Mouse (Mus musculus) fat pad, adult 2 months (tissue): ENCODE measurements around the gene Lrrc25.

Source experiments
- DNase-seq: peaks from one replicate; pipeline ENCODE4 v3.0.0-alpha.2; 2011; ENCODE audit warnings: low read depth, low spot score; ENCODE audit errors: extremely low read depth

Lrrc25 gene

DNA sequence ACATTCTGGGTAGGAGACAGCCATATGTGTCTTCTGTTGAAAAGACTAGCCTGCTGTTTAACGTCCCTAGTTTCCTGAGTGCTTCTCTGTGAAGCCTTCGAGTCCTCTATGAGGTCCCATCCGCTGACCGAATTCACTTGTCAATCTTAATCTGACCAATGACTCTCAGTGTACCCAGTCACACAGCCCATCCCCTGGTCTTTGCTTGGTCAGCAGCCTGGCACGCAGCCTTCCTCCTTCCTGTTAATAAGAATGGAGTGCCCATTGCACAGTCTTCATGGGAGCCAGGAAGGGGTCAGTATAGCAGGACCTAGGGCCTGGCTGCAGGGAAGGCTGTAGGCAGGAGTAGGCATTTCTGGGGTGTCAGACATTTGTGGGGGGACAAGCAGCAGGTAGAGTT lies 1.5 kb upstream of the Lrrc25 start:
- DNase-seq: no peak

DNA sequence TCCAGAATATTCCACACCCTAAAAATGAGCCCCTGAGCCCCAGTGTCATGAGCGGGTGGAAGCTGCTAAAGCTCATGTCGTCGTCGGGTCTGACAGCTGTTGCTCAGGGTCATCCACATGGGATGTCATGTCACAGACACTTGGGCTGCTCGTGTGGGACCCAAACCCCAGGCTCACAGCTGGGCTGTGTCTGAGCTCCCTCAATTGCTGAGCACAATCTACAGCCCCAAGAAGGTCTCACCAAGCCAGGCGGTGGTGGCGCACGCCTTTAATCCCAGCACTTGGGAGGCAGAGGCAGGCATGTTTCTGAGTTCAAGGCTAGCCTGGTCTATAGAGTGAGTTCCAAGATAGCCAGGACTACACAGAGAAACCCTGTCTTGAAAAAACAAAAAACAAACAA lies 674 bp upstream of the Lrrc25 start:
- no peak for DNase-seq

DNA sequence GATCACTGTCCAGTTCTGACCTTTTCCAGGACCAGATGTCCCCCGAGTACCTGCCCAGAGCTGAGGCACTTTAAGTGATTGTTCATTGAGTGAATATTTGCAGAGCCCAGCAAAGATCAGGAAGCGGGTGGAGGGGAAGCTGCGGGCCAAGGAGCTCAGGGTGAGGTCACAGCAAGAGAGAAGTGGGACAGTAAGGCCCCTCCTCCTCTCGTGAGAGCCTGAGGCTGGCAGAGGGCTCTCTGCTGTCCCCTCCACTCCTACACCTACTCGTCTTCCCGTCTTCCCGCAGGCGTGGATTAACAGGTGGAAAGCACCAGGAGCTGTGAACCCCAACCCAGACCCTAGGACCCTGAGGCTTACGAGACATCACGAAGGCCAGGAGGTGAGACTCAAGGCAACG lies 690 bp downstream of the Lrrc25 start:
- DNase-seq: no peak

DNA sequence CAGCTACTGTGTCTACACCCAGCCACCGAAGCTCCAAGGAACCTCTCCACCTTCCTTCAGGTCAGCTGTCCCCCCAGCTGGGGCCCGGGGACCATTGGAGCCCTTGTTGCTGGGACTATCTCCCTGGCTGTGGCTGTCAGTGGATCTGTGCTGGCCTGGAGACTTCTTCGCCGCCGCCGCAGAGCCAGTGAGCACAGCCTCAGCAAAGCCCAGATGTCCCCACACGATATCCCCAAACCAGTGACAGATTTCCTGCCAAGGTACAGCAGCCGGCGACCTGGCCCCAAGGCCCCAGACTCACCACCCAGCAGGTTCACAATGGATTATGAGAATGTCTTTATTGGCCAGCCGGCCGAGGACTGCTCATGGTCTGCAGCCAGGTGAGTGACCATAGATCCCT lies 2.0 kb downstream of the Lrrc25 start:
- no peak for DNase-seq

DNA sequence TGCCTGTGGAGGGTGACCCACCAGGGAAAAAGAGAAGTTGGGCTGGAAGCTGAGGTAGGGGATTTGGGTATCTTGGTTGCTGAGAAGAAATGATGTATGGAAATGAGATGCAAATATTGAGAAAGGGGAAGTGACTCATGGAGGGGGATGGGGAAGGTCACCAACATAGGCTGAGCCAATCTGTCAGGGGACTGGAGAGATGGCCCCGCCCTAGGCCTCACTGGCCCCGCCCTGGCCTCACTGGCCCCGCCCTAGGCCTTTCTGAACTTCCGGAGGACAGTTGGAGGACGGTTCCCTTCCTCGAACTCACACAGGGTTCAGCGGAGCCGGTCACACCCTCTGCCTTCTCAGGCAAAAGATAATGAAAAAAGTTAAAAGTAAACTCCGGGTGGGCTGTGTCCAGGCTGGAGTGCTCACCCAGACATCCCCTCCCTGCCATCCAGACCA lies 3.0 kb downstream of the Lrrc25 start:
- no peak for DNase-seq

DNA sequence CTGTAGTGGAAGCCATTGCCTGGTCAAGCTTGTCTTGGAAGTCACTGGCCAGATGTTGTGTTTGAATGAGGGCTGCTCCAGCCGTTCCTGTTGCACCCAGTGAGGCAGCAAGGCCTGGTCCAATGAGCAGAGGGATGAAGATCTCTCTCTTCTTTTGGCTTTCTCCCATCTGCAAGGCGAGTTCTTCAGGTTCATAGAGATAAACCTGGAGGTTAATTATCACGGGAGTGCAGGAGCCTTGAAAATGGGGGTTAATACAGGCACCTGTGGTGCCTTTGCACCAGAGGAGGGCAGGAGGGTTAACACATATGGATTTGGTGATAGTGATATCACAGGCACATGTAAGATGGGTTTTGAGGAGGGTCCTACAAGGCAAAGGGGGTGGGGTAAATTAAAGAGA lies 6.3 kb downstream of the Lrrc25 start:
- DNase-seq: no peak

DNA sequence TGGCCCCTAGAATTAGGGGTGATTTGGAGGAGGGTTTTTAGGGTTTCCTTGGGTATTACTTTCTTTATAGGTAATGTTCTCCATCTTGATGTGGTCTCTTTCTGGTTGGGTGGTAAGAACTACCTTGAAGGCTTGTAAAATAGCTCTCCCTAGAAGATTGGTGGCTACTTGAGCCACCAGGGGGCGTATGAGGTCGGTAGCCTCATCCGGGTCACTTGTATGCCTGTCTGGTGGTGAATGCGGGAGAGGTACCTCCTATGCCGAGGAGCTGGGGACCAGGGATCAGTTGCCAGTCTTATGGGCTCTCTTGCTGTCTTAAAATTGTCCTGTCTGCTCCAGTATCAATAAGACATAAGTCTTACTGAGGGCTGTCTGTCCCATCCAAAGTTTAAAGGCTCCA lies 9.1 kb downstream of the Lrrc25 start:
- DNase-seq: no peak

DNA sequence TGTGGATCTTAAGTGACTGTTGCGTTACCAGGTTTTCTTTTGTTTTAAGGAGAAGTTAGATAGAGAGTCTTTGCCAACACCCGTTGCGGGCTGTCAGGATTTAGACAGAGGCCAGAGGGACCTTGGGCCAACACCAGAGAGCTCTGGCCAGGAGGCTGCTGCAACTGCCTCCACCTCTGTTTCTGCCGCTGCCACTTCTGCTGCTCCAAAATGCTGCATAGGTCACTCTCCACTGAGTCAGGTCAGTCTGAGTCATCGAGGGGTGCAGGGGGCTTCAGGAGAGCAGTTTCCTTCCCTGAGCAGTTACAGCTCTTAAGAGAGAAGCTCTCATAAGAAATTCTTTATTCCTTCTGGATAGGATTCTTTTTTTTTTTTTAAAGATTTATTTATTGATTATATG lies 11.1 kb downstream of the Lrrc25 start:
- DNase-seq: no peak

DNA sequence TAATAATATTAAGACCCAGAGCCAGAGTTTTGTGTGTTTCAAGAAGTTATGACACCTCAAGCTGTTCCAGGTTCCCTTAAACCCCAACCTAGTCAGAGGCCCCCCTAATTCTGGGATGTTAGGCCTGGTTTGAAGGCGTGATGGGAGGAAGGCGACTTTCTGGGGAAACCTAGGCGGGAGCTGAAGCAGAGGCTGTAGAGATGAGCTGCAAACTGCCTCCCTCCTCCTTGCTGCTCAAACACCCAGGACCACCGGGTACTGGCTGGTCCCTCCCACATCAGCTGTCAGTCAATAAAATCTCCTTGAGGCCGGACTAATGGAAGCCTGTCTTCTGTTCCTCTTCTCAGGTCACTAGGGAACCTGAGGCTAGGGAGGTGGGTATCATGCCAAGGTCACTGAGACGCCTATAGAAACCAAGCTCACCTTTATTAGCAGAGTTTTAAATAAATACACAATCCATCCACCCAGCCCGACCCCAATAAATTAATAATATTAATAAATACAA lies 13.1 kb downstream of the Lrrc25 start:
- no peak for DNase-seq

DNA sequence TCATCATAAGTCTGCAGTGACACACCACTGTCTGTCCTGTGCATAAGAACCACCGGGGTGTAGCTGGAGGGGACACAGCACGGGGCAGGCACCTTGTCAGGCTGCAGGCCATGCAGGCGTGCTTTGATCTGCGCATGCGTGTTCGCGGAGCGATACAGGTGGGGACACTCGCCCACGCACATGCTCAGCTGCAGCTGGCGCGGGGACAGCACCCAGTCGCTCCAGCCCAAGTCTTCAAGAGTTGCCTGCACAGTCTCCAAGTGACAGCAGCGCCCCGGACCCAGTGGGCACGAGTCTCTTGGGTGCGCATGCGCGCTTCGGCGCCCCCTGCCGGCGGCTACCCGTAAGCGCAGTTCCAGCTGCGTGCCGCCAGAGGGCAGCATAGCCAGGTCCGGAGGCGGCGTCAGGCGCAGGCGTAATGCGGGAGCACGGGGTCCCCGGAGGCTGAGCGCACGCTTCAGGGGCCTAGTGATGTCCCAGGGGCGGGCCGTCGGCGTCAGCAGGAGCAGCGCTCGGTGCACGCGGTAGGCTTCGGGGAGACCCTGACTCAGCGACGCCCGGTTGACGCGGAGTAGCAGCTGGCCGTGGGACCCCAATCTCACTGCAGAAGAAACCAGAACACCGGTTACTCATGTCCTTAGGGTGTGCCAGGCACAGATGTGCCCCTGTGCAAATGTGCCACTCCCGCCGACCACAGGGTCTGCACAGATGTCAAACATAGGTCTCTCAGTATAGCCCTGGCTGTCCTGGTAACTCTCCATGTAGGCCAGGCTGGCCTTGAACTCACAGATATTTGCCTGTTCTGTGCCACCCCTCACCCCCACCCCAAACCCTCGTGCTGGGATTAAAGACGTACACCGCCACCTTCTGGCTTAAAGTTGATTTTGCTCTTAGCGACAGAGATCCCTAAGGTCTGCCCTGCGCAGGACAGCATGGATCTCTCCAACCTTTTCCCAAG lies 13.9 kb downstream of the Lrrc25 start:
- no peak for DNase-seq

DNA sequence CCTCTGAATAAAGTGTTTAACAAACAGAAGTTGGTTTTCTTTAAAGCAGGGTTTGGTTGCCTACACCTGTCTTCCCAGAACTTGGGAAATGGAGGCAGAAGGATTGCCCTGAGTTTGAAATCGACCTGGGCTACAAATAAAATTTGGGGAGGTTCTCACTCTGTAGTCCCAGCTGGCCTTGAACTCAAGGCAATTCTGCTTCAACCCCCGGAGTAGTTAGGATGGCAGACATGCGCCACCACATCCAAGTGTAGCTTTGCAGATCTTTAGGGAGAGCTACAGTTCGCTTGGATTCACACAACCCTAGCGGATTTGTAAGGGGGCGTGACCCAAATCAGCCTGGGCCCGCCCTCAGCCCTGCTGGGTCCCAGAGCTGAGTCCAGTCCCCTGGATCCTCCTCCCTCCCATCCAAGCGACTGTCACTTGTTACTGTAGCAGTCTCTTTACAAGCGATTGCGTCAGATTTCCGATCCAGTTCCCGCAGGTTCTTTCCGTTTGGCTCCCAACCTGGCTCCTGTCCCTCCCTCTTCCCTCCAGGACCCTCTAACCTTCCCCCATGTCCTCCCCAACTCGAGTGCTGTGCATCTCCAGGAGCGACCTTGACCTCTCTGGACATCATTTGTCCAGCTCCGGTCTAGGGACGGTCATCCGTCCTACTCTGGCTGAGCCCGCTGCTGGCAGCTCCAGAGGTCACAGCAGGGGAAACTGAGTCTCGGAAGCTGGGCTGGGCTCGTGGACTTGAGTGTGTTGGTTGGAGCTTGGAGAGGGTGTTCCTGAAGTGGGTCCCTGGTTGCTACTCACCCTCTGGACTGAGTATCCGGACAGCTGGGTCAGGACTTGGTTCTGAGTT lies 14.8 kb downstream of the Lrrc25 start:
- no peak for DNase-seq

DNA sequence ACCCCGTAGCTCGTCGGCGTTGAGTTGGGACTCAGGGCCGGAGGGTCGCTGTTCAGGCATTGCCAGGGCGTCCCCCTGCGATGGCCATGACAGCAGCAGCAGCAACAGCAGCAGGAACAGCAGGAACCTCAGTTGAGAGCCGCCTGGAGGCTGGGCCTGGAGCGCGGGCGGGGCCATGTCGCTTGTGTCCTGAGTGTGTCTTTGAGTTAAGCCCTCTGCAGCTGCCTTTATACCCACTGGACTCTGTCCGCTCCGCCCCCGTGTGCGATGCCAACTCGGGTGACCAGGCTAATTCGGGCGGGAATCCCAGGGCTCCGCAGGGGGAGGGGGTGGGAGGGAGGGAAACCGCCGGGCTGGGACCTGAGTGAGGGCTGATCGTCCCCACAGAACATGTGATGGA lies 15.5 kb downstream of the Lrrc25 start:
- no peak for DNase-seq

DNA sequence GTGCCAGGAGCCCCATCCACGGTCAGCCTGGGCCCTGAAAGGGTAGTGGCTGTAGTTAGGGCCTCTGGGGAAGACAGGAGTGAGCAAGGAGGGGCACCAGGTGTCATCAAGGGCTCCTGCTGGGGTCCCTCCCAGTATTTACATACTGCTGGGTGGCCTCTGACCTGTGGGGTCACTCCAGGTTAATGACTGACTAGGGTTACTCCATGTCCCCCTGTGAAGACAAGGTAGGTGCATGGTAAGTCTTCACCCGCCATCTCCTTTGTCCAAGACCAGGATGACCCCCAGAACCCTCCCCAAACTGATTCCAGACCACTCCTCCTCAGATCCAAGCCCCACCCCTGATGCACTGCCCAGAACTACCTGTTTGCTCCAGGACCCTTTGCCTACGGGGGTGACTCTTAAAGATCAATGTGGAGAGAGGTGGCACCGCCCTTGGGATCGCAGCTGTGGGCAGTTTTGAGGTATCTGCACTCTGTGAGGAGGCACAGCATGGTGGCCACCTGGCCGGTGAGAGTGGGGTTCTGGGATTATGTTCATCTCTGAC lies 16.5 kb downstream of the Lrrc25 start, which contains the start of gene Gdf15:
Gdf15 (minus strand) TSS at position 111 of the 547 bp plus-strand sequence.
- no peak for DNase-seq

DNA sequence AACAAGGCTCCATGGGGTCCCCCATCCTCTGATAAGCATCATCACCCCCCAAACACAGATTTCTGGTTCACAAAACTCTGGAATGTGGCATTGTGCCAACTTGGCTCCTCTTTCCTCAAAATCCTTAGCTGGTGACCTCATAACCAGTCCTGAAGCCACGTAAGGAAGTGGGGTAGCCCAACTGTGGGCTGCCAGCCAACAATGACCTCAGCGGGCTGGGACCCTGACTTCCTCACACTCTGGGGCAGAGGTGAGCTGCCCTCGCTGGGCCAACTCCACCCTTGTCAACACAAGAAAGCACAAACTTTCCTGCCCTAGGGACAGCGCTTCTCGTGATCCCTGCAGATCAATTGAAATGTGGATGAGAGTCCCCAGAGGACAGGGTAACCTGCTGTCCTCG lies 18.1 kb downstream of the Lrrc25 start:
- DNase-seq: no peak

DNA sequence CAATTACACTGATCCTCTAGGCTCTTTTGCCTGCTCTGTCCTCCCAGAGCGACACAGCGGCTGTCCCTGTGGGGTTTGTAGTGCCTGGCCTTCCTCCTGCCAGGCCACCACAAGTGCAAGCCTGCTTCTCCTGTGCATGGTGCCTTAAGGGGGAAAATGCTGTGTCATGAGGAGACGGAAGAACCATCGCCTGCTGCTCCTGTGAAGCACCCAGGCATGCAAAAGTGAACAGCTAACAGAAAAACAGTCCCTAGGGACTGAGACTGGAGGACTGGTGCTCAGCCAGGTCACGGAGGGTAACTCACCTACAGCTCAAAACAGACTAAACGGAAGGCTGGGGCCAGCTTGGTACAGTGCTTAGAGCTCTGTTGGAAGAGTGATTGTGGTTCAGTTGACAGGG lies 19.6 kb downstream of the Lrrc25 start:
- DNase-seq: no peak

DNA sequence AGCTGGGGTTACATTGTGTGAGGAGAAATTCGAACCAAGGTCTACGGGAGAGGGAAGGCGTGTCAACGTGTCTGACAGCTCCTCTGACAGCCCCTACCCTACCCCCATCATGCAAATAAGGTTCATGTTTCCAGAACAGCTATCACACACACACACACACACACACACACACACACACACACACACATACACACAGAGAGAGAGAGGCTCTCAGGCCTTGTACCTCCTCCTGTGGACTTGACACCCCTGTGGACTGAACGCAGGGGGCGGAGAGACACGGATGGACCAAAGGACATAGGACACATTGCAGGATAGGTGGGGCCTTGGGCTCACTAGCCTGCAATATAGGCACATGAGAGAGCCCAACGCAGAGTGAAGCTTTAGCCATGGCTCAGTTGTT lies 20.9 kb downstream of the Lrrc25 start:
- no peak for DNase-seq

DNA sequence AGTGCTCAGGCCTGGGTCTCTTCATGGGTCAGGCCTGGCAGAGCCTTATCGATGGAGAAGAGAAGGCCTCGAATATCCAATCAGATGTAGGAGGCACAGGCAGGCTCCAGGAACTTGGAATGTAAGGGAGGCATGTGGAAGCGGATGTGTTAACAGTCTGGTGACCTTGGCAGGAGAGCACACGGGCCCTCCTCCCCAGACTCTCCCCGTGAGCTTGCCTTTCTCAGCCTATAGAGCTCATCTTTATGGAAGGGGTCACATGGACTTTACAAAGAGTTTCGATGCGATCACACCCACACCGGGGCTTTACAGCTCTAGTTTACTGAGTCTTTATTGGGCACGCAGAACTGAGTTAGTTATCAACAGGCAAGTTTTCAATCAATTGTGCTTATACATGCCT lies 22.8 kb downstream of the Lrrc25 start:
- DNase-seq: no peak

DNA sequence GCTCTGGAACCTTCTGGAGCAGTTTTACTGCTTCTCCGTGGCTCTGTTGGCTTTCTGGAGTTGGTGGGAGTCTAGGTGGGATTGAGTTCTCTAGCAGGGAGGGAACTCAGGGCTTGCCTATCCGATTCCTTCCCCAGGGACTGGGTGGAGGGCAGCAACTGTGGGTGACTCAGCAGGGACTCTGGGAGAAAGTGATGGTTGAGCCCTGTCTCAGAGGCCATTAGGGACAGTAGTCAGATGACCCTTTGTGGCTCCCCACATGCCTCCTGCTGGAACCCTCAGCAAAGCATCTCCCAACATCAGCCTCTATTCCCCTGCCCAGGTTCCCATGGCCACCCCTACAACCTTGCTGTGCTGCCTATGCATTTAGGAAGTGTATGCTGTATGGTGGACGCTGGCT lies 27.1 kb downstream of the Lrrc25 start:
- DNase-seq: no peak

DNA sequence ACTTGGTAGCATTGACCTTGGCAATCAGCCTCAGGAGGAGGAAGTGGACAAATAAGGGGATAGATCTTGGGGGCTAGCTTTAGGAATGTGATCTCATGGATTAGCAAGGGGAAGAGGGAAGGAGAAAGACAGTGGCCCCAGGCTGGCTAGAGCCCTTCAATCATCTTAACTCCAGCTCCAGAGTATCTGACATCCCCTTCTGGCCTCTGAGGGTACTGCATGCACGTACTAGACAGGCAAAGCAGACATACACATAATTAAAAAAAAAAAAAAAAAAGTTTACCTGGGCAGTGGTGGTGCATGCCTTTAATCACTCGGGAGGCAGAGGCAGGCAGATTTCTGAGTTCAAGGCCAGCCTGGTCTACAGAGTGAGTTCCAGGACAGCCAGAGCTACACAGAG lies 28.1 kb downstream of the Lrrc25 start:
- no peak for DNase-seq

DNA sequence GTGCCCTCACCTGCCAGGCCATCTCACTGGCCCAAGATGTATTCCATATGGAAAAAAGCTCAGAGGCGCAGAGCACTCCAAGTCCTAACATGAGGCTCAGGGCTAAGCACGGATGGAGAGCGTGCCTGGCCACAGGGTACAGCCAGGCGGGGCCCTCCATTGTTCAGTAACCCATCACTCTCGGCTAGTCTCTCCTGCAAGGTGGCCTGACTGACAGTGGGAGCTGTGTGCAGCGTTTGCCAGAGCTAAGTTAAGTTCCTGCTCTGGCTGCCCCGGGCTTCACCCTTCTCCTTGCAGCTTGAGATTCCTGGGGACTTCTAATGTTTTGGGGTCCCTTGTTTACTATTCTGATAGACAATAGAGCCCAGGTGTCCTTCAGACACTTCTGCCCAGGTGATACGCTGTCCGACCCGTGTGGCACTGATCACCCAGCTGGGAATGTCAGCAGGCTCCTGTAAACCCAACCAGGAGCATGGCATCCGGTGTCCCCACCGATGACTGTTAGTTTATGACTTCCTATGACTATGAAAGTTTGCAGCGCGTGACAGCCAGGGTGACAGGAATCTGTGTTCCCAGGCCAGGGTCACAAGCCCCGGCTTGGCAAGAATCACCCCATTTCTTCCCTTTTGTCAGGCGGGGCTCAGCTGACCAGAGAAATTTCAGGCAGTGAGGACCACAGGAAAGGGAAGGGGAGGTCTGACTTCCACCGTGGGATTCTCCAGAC lies 29.7 kb downstream of the Lrrc25 start:
- DNase-seq: no peak

DNA sequence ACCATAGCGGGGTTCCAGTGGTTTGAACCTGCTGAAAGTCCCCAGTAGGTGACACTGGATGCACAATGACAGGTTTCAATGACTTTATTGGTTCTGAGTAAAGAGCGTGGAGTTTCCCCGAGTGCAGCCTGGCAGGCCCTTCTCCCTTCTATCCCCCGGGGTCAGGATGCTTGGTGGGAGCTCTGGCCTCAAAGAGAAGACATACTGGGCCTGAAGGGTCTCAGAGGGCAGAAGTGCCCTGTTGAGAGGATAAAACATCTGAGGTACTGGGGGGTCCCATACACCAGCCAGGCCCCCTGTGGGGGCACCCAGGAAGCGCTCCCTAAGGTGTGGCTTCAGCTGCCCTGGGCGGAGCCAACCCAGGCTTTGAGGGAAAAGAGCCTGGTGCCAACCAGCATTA lies 30.4 kb downstream of the Lrrc25 start:
- no peak for DNase-seq
